Mouse (Mus musculus) v-Abl transformed pro-B cells (cell line): ENCODE measurements around the gene Pgf.

Experiments used
- in situ Hi-C, 2 experiments: fragments of 400-800 bp; cut with MboI; formaldehyde crosslinking; loops; one replicate each; pipeline ENCODE4 v1.15.1; 2025; ENCODE audit not compliant: unreplicated experiment in 2 of 2

The Pgf gene

DNA sequence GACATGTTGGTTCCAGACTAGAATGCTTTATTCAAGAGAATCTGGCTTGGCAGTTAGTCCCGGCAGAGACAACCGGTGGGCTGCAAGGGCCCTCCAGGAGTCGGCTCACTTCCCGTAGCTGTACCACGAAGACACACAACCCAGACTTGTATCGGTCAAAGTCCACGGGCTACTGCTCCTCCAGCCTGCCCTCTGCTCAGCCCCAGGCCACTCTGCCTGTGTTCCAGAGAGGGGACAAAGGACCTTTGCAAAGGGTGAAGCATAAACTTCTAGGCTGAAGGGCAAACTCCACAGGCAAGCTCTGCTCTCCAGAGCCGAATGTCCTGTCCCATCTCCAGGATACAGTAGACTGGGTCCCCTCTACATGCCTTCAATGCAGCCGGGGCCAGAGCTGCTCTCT is 11.0 kb downstream of the Pgf start:
- in situ Hi-C loops: loop anchor here in 1 of 2 experiments (5.0 kb wide), 1 partner anchor 121 kb away; the partner anchor contains the start of genes Acyp1 and Zc2hc1c

DNA sequence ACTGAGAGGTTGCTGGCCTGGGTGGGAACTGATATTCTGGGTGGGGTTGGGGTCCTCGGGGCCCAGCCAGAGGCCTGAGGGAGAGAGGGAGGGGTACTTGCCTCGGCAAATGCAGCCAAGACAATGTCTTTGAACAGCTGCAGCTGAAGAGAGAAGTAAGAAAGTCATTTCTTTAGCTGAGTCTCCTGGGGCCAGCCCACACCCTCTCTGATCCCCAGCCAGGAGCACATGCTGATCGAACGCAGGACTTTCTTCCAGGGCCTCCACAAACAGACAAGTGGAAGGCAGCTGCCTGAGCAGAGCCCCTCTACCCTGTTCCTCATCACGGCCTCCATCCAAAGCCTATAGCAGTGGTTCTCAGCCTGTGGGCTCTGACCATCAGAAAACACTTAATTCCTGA is 12.6 kb downstream of the Pgf start:
- in situ Hi-C loops: loop anchor here in 1 of 2 experiments (5.0 kb wide), 1 partner anchor 122 kb away; the partner anchor contains the start of genes Acyp1 and Zc2hc1c

- in situ Hi-C loops: no loop called here
Observed at GRCm38 (mm10) chr12:85159592-85159991, 18.0 kb downstream of the Pgf start.

DNA sequence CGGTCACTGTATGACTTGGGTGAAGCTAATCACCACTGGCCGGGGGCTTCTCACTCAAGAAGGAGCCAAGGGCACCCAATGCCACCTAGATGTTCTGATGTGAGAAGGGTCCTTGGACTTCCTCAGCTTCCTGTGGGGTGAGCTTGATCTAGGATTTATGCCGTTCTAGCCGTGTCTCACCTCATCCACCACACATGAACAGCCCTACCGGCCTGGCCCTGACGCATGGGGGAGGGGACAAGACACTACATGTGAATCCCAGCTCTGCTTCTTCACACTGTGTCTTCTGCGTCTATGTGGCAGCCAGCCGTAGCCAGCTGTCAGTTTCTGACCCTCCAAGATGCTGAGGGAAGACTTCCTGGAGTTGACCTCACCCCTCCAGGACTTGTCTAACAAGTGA is 18.8 kb downstream of the Pgf start:
- in situ Hi-C loops: no loop called here

- in situ Hi-C loops: no loop called here
Observed at GRCm38 (mm10) chr12:85157797-85158460, 19.7 kb downstream of the Pgf start.

DNA sequence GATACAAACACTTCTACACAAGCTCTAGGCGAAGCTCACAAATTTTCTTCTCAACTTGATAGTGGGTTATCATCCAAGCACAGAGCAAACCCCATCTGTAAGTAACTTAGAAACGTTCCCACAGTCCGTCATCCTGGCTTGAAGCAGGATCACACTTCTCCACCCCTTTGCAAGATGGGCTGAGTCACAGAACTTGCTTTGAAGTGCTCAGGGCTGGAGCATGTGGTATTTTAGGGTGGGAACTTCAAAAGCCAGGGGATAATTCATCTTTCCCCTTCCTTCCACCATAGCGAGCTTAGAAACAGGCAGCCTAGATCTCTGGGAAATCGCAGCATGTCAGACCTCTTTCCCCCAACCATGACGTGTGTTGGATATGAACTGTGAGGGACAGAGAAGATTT is 21.3 kb downstream of the Pgf start:
- in situ Hi-C loops: no loop called here

DNA sequence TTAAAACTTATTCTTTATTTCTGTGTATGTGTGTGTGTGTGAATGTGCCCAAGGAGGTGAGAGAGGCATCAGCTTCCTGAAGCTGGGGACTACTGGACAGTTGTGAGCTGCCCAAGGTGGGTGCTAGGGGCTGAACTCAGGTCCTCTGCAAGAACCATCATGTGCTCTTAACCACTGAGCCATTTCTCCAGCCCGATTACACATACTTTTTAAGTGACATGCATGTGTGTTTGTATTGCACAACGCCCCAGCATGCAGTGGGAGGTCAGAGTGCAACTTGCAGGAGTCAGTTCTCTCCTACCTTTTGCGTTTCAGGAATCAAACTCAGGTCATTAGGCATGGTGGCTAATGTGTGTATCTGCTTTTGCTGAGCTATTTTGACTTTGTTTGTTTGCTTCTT is 24.6 kb downstream of the Pgf start:
- in situ Hi-C loops: no loop called here

DNA sequence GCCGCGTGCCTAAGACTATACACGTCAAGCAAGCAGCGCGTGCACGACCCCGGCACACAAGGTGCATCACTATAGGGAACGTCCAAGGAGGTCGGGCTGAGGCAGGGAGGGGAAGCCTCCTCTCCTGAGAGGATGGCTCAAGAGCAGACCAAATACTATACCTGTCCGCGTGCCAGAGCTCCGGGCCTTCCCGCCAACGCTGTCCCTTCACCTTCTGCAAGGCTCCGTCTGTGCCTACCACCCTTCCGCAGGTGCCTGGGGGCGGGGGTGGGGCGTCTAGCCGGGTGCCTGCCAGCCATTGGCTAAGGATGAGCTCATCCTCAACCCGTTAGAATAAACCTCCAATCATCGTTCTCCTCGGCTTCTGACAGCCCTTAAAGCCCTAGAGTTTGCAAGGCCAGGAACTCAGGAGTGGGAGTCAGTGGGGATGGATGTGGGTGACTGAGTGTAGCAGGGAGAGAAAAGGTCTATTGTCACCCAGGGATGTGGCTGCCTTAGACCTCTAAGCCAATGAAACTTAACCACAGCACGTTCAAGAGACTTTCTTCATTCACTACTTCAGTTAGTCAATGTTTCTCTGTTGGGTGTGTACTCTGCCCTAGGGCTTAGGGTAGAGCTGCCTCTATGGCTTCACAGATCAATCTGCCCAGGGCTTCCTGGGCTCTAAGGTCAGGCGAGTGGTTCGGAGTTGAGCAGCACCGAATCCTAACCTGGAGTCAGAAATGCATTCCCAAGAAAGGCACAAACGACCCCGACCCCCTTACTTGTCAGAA is 26.4 kb downstream of the Pgf start, which contains the start of gene Rps6kl1:
TSS of gene Rps6kl1 (minus strand) at position 263 of the 773 bp plus-strand sequence.
- in situ Hi-C loops: no loop called here

DNA sequence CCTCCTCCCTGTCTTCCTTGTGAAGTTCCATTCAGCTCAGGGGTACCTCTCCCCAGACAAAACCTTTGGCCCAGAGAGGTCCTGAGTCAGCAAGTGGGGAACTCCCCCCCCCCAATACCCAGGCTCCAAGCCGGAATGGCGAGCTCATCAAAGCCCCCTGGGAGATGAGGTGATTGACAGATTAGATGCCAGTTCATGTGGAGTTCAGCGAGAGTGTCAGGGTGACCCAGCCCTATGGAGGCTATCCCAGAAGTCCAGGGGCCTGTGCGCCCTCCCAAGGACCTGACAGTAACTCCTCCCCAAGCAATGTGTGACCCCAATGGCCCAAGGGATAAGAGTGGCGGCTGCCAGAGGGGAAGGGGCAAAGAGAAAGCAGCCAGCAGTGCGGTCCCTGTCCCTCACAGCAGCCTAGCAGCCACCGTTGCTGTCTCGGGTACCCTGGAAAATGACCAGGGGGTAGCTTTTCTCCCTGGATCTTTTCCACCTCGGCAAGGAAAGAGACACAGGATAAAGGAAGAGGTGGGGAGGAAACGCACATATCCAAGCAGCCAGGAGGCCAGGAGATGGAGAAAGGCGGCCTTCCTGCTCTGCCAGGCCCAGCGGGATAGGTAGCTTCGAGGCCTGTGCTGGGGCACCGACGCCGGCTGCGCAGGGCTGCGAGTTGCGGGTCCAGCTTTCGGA is 27.1 kb downstream of the Pgf start:
- in situ Hi-C loops: no loop called here

GRCm38 (mm10) chr12:85146881-85147280 is 30.7 kb downstream of the Pgf start:
- in situ Hi-C loops: loop anchor here in 1 of 2 experiments (10.0 to 25.0 kb wide), 2 partner anchors 158 to 340 kb away; no protein-coding TSS in a partner anchor

DNA sequence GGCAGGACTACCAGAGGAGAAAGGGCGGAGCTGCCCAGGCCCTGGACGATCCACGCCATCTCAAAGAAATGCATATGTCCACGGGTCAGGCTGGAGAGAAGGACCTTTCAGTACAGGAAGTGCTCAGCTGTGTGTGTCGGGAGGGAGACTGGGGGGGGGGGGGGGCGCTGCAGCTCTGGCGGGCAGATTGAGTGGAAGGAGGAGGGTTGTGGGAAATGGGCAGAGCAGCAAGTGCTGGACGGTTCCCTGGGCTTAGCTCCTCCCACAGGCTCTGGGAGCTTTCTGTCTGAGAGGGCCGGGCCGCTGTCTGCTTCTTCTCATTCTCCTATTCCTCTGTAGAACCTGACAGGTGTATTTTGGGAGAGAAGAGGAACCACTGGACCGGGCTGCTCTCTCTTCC is 31.2 kb downstream of the Pgf start:
- in situ Hi-C loops: loop anchor here in 1 of 2 experiments (10.0 to 25.0 kb wide), 2 partner anchors 158 to 341 kb away; no protein-coding TSS in a partner anchor

- in situ Hi-C loops: loop anchor here in 1 of 2 experiments (10.0 to 25.0 kb wide), 2 partner anchors 159 to 342 kb away; no protein-coding TSS in a partner anchor
Observed at GRCm38 (mm10) chr12:85145630-85146029, 32.0 kb downstream of the Pgf start.

DNA sequence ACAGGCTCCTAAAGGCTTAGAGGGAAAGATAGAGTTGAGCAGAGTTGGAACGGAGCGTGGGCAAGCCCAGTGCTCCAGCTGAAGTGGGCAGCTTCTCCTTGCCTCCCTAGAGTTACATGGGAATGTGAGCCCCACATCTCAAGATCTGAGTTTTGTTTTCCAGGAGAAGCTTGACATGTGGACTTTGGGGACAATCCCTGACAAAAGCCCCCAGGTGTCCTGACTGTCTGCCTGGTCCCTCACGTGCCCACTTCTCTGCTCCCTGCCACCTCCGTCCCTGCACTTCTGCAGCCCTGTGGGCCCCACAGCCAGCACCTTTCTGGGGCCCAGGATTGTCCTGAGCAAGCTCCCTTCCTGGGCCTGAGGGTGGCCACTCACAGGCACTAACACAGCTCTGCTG is 32.8 kb downstream of the Pgf start:
- in situ Hi-C loops: loop anchor here in 1 of 2 experiments (10.0 to 25.0 kb wide), 2 partner anchors 160 to 342 kb away; no protein-coding TSS in a partner anchor

GRCm38 (mm10) chr12:85144276-85144675 is 33.3 kb downstream of the Pgf start:
- in situ Hi-C loops: loop anchor here in 1 of 2 experiments (10.0 to 25.0 kb wide), 2 partner anchors 161 to 343 kb away; no protein-coding TSS in a partner anchor

DNA sequence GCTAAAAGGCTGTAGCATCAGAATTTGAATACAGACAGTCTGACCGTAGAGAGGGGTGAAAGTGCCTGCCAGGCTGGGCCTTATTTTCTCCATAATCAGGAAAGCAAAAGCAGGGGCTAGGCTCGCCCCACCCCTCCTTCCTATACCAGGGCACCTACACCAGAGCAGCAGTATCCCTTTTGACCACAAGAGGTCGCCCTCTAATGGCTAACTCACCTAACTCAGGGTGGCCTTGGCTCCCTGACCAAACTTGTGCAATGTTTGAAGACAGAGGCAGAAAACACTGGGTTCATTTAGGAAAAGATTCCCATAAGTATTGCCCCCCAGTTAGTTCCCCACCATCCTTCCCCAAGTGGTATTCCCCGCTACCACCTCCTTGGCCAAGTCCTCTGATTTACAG is 34.8 kb downstream of the Pgf start:
- in situ Hi-C loops: loop anchor here in 1 of 2 experiments (10.0 to 25.0 kb wide), 2 partner anchors 162 to 344 kb away; no protein-coding TSS in a partner anchor

GRCm38 (mm10) chr12:85141096-85141495 is 36.5 kb downstream of the Pgf start:
- in situ Hi-C loops: loop anchor here in 1 of 2 experiments (10.0 to 25.0 kb wide), 2 partner anchors 164 to 346 kb away; no protein-coding TSS in a partner anchor

- in situ Hi-C loops: loop anchor here in 1 of 2 experiments (10.0 to 25.0 kb wide), 2 partner anchors 165 to 347 kb away; no protein-coding TSS in a partner anchor
Observed at GRCm38 (mm10) chr12:85140036-85140701, 37.4 kb downstream of the Pgf start.

DNA sequence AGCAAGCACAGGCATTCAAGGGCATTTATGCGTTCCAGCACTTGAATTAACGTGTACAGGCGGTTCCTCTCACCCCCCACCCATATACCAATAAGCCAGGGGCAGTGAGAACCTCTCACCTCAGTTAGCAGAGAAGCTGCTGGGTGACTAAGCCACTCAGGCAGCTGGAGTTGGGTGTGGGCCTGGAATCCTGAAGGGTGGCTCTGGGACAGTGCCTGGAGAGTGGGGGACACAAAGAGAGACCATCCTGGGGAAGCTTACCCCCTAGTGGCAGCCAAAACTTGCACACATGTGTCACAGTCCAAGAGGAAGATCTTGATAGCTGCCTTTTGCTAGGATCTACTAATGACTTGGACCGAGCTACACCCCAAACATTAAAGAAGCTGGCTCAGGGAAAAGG is 41.0 kb downstream of the Pgf start:
- in situ Hi-C loops: loop anchor here in 1 of 2 experiments (25.0 kb wide), 1 partner anchor 351 kb away; no protein-coding TSS in a partner anchor
